Comparison of ENCODE assay signal across 10 mouse cellular contexts in the genomic region with DNA sequence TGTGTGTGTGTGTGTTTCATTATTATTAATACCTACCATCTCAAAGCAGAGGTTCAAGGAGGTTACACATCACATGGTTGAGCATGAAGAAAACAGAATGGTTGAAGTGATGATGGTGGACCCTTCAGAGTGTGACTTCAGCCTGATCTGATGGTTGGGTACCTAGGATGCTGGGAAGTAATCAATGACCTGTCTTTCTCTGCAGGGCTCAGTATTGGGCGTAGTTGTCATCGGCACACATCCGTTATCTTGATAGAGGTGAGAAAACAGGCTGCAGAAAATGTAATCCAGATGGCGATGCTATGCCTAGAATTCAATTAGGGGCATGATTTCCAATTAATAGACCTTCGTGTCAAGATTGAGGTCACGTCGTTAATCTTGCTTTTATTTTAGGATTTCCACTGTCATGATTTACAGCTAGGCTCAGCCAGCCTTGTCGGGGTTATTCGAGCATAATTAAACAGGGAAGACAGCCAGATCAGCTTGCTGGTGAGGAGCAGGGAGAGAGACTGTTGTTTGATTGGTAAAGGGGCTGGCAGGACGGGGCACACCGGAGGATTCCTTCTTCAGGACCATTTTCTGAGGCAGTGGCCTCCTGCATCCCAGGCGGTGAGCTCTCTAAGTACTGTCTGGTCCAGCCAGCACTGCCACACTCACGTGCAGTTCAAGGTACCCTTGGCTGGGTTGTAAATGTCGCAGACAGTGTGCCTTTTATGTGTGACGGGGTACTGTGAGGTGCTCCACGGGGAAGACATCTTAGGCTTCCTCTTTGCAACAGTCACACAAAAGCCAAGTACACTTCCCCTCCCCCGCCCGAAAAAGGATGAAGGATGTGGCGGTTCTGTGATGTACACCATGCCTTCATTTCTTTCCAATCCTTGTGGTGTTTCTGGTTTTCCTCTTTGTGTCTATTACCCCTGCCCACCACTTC.
DNase-seq lines count a peak whose midpoint lies in the region; ATAC-seq and TF ChIP-seq lines count a peak whose summit lies in the region.
"Had no signal": no experiment of that assay in that cellular context is flagged by ENCODE, and none has a peak within 500 bp of the region (broad histone marks: within the 10 kb centered on the region; RNA-seq: fewer than 3 reads in every experiment).

No protein-coding gene starts in this region.

- H3K4me2 ChIP-seq in forebrain, embryonic 11.5 days (ENCODE audit: low read depth, low read length, severe bottlenecking): no peak overlapping the region
- no peak overlapping the region for H3K4me2 ChIP-seq in liver, embryonic 12.5 days

- no peak overlapping the region for H3K27ac ChIP-seq in thymus, adult 2 months (ENCODE audit: control insufficient read depth, insufficient read depth, low read length)
- no peak overlapping the region for H3K27ac ChIP-seq in forebrain, embryonic 11.5 days (ENCODE audit: low read depth, low read length)
- H3K27ac ChIP-seq in gastrocnemius, adult 2 months: no peak overlapping the region
- H3K27ac ChIP-seq in liver, embryonic 12.5 days: no peak overlapping the region

- H3K27me3 ChIP-seq in thymus, adult 2 months (ENCODE audit: control insufficient read depth, insufficient read depth, low read length): no peaks in the 10 kb centered on the region
- H3K27me3 ChIP-seq in forebrain, embryonic 11.5 days (ENCODE audit: control insufficient read depth, insufficient read depth, low read length): no peaks in the 10 kb centered on the region
- no peaks in the 10 kb centered on the region for H3K27me3 ChIP-seq in liver, embryonic 12.5 days (replicated peaks)

- WGBS in thymus, adult 2 months: 60% methylated on average over 19 of the region's 19 CpGs
- WGBS in forebrain, embryonic 11.5 days: 51% methylated on average over 19 of the region's 19 CpGs
- WGBS in liver, embryonic 12.5 days (ENCODE audit: insufficient replicate concordance): 66% methylated on average over 19 of the region's 19 CpGs

- no peak overlapping the region for H3K4me3 ChIP-seq in thymus, adult 2 months (ENCODE audit: control insufficient read depth, insufficient read depth, low read length)
- H3K4me3 ChIP-seq in forebrain, embryonic 11.5 days (ENCODE audit: low read depth, low read length): no peak overlapping the region
- H3K4me3 ChIP-seq in gastrocnemius, adult 2 months: no peak overlapping the region
- H3K4me3 ChIP-seq in liver, embryonic 12.5 days: no peak overlapping the region

- DNase-seq in thymus, adult 2 months: peak; percentile 13
- no peak for DNase-seq in thymus, postnatal 10 days (ENCODE audit: low spot score in 2 of 2)
- DNase-seq in forebrain, embryonic 11.5 days (ENCODE audit: low spot score): no peak
- DNase-seq in mesoderm, embryonic 11.5 days (ENCODE audit: low read depth, low spot score): peak; percentile 53
- DNase-seq in thymus, postnatal 25 days: peak; percentile 16
- DNase-seq in gastrocnemius, adult 2 months: no peak
- no peak for DNase-seq in layer of hippocampus, adult 18-20 months (ENCODE audit: low spot score in 2 of 2)
- DNase-seq: kidney, postnatal 4 days; liver, postnatal 0 days had no signal

- no peak overlapping the region for H3K9ac ChIP-seq in forebrain, embryonic 11.5 days (ENCODE audit: low read length)
- H3K9ac ChIP-seq in liver, embryonic 12.5 days: no peak overlapping the region
- H3K9ac ChIP-seq: liver, postnatal 0 days had no signal

- no peaks in the 10 kb centered on the region for H3K36me3 ChIP-seq in thymus, adult 2 months (ENCODE audit: control insufficient read depth, insufficient read depth, low read length)
- H3K36me3 ChIP-seq in forebrain, embryonic 11.5 days (ENCODE audit: control insufficient read depth, insufficient read depth, low read length): no peaks in the 10 kb centered on the region
- H3K36me3 ChIP-seq in liver, embryonic 12.5 days: no peaks in the 10 kb centered on the region

- intact Hi-C loops in gastrocnemius, adult 2 months (cut with DNase I): no loop called here

- H3K4me1 ChIP-seq in thymus, adult 2 months (replicated peaks; ENCODE audit: control insufficient read depth, insufficient read depth, low read length): peaks cover 9% of the 10 kb centered on the region
- no peaks in the 10 kb centered on the region; the same call in 1 of the 2 replicates for H3K4me1 ChIP-seq in forebrain, embryonic 11.5 days (replicated peaks; ENCODE audit: control insufficient read depth, insufficient read depth, low read length)
- no peaks in the 10 kb centered on the region for H3K4me1 ChIP-seq in liver, embryonic 12.5 days

- no peak for TF ChIP-seq POLR2A in thymus, adult 2 months (IDR thresholded peaks at IDR 0.05; ENCODE audit: control insufficient read depth, extremely low read depth, insufficient read depth, low read length, poor library complexity)

- H3K9me3 ChIP-seq in forebrain, embryonic 11.5 days (ENCODE audit: control insufficient read depth, low read length): no peaks in the 10 kb centered on the region
- no peaks in the 10 kb centered on the region for H3K9me3 ChIP-seq in liver, embryonic 12.5 days (replicated peaks)

- no peak for TF ChIP-seq CTCF in thymus, adult 2 months (IDR thresholded peaks at IDR 0.05; ENCODE audit: borderline replicate concordance, control insufficient read depth, extremely low read depth, insufficient read depth, low read length, poor library complexity)
- no peak for TF ChIP-seq CTCF in gastrocnemius, adult 2 months (IDR thresholded peaks at IDR 0.05)

- ATAC-seq in forebrain, embryonic 11.5 days (replicated peaks; ENCODE audit: low FRiP score): peak; percentile 66; the same call in 1 of the 2 replicates
- ATAC-seq in liver, embryonic 12.5 days: no peak
- ATAC-seq: liver, postnatal 0 days had no signal

Comparison
In these comparisons a context has a peak if more than half of its experiments do, and no peak if none do; other contexts are left out.
1. DNase-seq: peak in thymus, adult 2 months (single experiment), mesoderm, embryonic 11.5 days (single experiment) and thymus, postnatal 25 days (single experiment); none in thymus, postnatal 10 days (0 of 2), forebrain, embryonic 11.5 days (single experiment), gastrocnemius, adult 2 months (single experiment) and layer of hippocampus, adult 18-20 months (0 of 2).